Mouse (Mus musculus) layer of hippocampus, adult 18-20 months (tissue): ENCODE results near the gene Ptpn7. TPM values are rescaled to one million over a fixed set of nuclear protein-coding genes. Genes with fewer than 3 reads are reported as not detected.

Source experiments
- DNase-seq, 2 experiments: peaks; one replicate each; pipeline ENCODE4 v3.0.0; 2022; ENCODE audit warnings: low spot score in 2 of 2
- total RNA-seq, 2 experiments: library from RNA; stranded (reverse); gene quantifications; 2 replicates each; pipeline ENCODE4 v1.2.3; 2021

The Ptpn7 gene
- total RNA-seq, 2 experiments from 2014 or later, result not detected

- DNase-seq, result no peak
Measured at GRCm38 (mm10) chr1:135128011-135128441, 4.5 kb upstream of the Ptpn7 start.

GRCm38 (mm10) chr1:135128986-135129385 is 3.5 kb upstream of the Ptpn7 start:
- DNase-seq, result no peak

- DNase-seq, result no peak
Measured at GRCm38 (mm10) chr1:135129543-135130183, 2.8 kb upstream of the Ptpn7 start.

GRCm38 (mm10) chr1:135130376-135131018 is 2.0 kb upstream of the Ptpn7 start:
- DNase-seq, result no peak

- no peak for DNase-seq
Measured at GRCm38 (mm10) chr1:135131034-135131433, 1.5 kb upstream of the Ptpn7 start.

GRCm38 (mm10) chr1:135131560-135131959 is 940 bp upstream of the Ptpn7 start:
- DNase-seq, result no peak

- DNase-seq, result no peak
Measured at GRCm38 (mm10) chr1:135132893-135133369, 431 bp downstream of the Ptpn7 start.

GRCm38 (mm10) chr1:135133678-135134435 is 1.4 kb downstream of the Ptpn7 start:
- no peak for DNase-seq

- no peak for DNase-seq
Measured at GRCm38 (mm10) chr1:135135111-135135787, 2.7 kb downstream of the Ptpn7 start.

- DNase-seq, result peak in 1 of 2 experiments; percentile 86
Measured at GRCm38 (mm10) chr1:135136500-135136899, 4.0 kb downstream of the Ptpn7 start.

- no peak for DNase-seq
Measured at GRCm38 (mm10) chr1:135139906-135140305, 7.4 kb downstream of the Ptpn7 start.

- no peak for DNase-seq
Measured at GRCm38 (mm10) chr1:135142452-135142851, 10.0 kb downstream of the Ptpn7 start.

GRCm38 (mm10) chr1:135143940-135144339 is 11.4 kb downstream of the Ptpn7 start:
- DNase-seq, result no peak

- peak; percentile 84 to 88 for DNase-seq
Measured at GRCm38 (mm10) chr1:135146077-135146945, 13.8 kb downstream of the Ptpn7 start, which contains the start of gene Arl8a. Gene Arl8a (plus strand): TSS chr1:135146824.

GRCm38 (mm10) chr1:135146946-135147701 is 14.6 kb downstream of the Ptpn7 start:
- DNase-seq, result peak; percentile 71 to 81

- DNase-seq, result no peak
Measured at GRCm38 (mm10) chr1:135147702-135148058, 15.2 kb downstream of the Ptpn7 start.

- peak in 1 of 2 experiments; percentile 13 for DNase-seq
Measured at GRCm38 (mm10) chr1:135148476-135148875, 16.0 kb downstream of the Ptpn7 start.

- no peak for DNase-seq
Measured at GRCm38 (mm10) chr1:135148996-135149395, 16.5 kb downstream of the Ptpn7 start.

GRCm38 (mm10) chr1:135154011-135154410 is 21.5 kb downstream of the Ptpn7 start:
- DNase-seq, result no peak
